Mouse (Mus musculus): ENCODE data around the gene Amdhd1. TPM values are rescaled to one million over a fixed set of nuclear protein-coding genes. Genes with fewer than 3 reads are reported as not detected.
"Not testable (repeated sequence)": the region's sequence is repeated elsewhere in the genome, so short reads cannot be mapped to it uniquely, and the experiment has no call there.

Amdhd1 gene
- polyA plus RNA-seq, 1 experiment = not detected

DNA sequence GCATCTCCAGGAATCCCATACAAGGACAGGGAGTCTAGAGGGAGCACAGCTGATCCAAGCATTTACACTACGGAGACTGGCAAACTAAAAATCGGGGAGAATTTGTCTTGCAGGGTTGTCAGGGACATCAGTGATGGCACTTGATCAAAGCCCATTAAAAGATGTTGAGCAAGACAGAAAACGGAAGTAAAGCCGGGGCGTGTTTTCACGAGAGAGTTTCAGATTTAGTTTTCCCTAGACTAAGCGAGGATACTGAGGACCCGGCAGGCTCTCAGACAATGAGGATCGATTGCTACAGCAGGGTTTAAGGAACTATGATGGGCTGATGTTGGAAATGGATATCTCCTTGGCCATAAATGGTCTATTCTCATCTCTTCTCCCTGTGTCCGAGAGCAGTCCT lies 27.2 kb upstream of the Amdhd1 start:
- TF ChIP-seq CTCF (IDR thresholded peaks at IDR 0.05; ENCODE audit: low read depth, low read length) (no peak), POLR2A (IDR thresholded peaks at IDR 0.05; ENCODE audit: borderline replicate concordance, low read depth, low read length) (no peak)
- Histone ChIP-seq H3K4me3 (ENCODE audit: insufficient read depth, low read length) (no peak overlapping the region), H3K27ac (ENCODE audit: insufficient read depth, low read depth, low read length) (no peak overlapping the region), H3K4me1 (ENCODE audit: control insufficient read depth, insufficient read depth, low read length) (peaks cover 15% of the 10 kb centered on the region)

DNA sequence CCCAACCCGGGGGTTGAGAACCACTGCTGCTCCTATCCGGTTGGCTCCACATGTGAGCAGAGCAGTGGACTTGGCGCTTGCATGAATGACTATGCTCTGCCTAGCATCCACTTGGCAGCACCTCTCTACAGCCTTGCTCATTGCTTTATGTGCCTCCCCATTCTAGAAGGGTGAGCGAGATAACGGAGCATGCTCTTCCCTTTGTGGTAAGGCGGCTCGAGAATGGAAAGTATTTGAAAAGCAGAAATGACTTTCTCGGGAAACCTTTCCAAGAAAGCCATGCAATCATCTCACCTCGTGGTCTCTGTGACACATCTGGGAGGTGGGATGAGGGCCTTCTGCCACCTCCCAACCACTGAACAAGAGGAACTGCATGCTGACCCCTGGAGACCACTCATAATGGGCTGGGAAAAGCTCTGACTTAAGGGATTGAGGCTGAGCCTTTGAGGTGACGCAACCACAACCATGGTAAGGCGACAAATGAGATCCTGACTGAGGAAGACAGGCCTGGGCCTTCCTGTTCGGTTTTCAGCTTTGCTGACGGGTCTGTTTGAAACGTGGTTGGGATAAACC lies 24.8 kb upstream of the Amdhd1 start:
- Histone ChIP-seq H3K4me3 (ENCODE audit: insufficient read depth, low read length) (no peak overlapping the region), H3K4me1 (ENCODE audit: control insufficient read depth, insufficient read depth, low read length) (peaks cover 15% of the 10 kb centered on the region), H3K27ac (ENCODE audit: insufficient read depth, low read depth, low read length) (no peak overlapping the region)
- TF ChIP-seq POLR2A (IDR thresholded peaks at IDR 0.05; ENCODE audit: borderline replicate concordance, low read depth, low read length) (no peak), CTCF (IDR thresholded peaks at IDR 0.05; ENCODE audit: low read depth, low read length) (no peak)

DNA sequence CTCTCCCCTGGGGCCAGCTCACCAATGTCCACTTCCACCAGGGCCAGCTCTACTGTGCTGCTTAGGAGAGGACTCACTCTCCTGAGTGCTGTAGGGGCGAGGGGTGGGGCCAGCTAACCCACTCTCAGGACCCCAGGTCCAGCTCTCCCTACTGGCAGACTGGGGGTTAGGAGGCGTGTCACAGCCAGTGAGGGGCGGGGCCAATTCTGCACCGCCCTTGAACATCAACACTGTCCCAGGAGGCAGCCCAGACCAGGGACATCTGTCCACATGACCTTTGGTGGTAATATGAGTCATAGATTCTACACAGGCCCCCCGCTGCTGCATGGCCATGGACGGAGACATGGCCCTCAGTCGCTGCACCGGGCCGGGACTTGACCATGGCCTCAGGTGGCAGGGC lies 20.0 kb upstream of the Amdhd1 start:
- no peak overlapping the region for H3K4me3 ChIP-seq (ENCODE audit: insufficient read depth, low read length)
- H3K27ac ChIP-seq (ENCODE audit: insufficient read depth, low read depth, low read length) = no peak overlapping the region
- H3K4me1 ChIP-seq (ENCODE audit: control insufficient read depth, insufficient read depth, low read length) = peaks cover 5% of the 10 kb centered on the region
- no peak for TF ChIP-seq POLR2A (IDR thresholded peaks at IDR 0.05; ENCODE audit: borderline replicate concordance, low read depth, low read length)
- TF ChIP-seq CTCF (IDR thresholded peaks at IDR 0.05; ENCODE audit: low read depth, low read length) = no peak

DNA sequence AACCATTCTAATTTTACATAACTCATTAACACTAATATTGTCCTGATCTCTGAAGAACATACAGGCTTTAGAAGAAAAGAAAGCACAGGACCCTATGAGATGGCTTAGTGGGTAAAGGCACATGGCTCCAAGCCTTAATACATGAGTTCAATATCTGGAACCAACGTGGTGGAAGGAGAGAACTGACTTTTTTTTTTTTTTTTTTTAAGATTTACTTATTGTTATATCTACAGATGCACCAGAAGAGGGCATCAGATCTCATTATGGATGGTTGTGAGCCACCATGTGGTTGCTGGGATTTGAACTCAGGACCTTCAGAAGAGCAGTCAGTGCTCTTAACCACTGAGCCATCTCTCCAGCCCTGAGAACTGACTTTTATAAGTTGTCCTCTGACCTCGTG lies 18.1 kb upstream of the Amdhd1 start:
- not testable (repeated sequence) for H3K27ac ChIP-seq (ENCODE audit: insufficient read depth, low read depth, low read length); H3K4me3 ChIP-seq (ENCODE audit: insufficient read depth, low read length); H3K4me1 ChIP-seq (ENCODE audit: control insufficient read depth, insufficient read depth, low read length)

DNA sequence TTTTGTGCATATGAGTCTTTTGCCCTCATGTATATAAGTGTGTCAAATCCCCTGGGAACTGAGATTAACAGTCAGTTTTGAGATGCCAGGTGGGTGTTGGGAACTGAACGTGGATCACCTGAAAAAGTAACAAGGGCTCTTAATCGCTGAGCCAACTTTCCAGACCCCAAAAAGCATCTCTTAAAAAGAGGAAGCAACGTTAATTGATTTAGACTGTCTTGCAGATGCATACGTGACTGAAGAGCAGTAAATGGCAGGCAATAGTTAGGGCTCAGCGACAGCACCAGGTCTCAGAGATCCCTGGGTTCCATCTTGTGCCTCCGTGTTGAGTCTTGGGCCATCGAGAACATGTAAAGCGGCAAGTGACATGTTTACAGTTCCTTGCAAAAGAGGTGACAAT lies 12.8 kb upstream of the Amdhd1 start:
- H3K27ac ChIP-seq (ENCODE audit: insufficient read depth, low read depth, low read length) = no peak overlapping the region
- H3K4me1 ChIP-seq (ENCODE audit: control insufficient read depth, insufficient read depth, low read length) = no peaks in the 10 kb centered on the region
- no peak for TF ChIP-seq CTCF (IDR thresholded peaks at IDR 0.05; ENCODE audit: low read depth, low read length)
- TF ChIP-seq POLR2A (IDR thresholded peaks at IDR 0.05; ENCODE audit: borderline replicate concordance, low read depth, low read length) = no peak
- no peak overlapping the region for H3K4me3 ChIP-seq (ENCODE audit: insufficient read depth, low read length)

DNA sequence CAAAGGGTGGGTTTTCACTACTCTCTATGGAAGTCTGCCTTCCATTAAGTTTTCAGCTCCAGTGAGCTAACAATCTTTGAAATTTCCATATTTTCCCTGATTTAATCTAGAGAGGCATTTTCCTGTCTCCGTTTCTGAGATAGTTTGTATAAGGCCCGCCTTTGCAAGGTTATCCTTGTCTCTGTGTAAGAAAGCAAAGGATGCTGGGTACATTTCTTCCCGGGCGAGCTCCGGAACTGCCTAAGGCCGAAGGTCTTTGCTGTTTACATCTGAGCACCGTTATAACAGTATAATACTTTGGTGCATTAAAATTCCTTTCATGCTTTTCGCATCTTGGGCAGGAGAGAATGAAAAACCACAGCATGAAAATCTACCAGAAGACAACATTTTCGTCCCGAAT lies 10.0 kb upstream of the Amdhd1 start:
- H3K4me1 ChIP-seq (ENCODE audit: control insufficient read depth, insufficient read depth, low read length) = no peaks in the 10 kb centered on the region
- H3K4me3 ChIP-seq (ENCODE audit: insufficient read depth, low read length) = no peak overlapping the region
- no peak overlapping the region for H3K27ac ChIP-seq (ENCODE audit: insufficient read depth, low read depth, low read length)
- TF ChIP-seq POLR2A (IDR thresholded peaks at IDR 0.05; ENCODE audit: borderline replicate concordance, low read depth, low read length) (no peak), CTCF (IDR thresholded peaks at IDR 0.05; ENCODE audit: low read depth, low read length) (no peak)

DNA sequence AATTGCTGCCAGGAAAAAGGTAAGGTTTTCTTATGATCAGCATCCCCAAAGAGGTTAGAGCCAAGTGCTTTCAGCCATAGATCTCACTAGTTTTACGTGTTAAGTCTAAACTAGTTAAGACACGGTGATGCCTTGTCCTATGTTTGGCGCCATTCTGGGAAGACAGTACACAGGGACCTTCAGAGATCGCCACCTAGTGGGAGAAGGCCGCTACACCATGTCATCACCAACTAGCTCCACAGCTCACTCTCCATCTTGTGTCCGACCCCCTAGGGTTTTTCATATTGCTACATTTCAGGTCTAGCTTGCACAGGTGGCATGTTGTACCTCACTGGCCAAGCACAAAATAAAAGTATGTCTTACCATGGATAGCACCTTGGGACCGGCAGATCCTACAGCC lies 9.2 kb upstream of the Amdhd1 start:
- Histone ChIP-seq H3K4me3 (ENCODE audit: insufficient read depth, low read length) (no peak overlapping the region), H3K27ac (ENCODE audit: insufficient read depth, low read depth, low read length) (no peak overlapping the region), H3K4me1 (ENCODE audit: control insufficient read depth, insufficient read depth, low read length) (no peaks in the 10 kb centered on the region)
- TF ChIP-seq CTCF (IDR thresholded peaks at IDR 0.05; ENCODE audit: low read depth, low read length) (peak; percentile 71), POLR2A (IDR thresholded peaks at IDR 0.05; ENCODE audit: borderline replicate concordance, low read depth, low read length) (no peak)

DNA sequence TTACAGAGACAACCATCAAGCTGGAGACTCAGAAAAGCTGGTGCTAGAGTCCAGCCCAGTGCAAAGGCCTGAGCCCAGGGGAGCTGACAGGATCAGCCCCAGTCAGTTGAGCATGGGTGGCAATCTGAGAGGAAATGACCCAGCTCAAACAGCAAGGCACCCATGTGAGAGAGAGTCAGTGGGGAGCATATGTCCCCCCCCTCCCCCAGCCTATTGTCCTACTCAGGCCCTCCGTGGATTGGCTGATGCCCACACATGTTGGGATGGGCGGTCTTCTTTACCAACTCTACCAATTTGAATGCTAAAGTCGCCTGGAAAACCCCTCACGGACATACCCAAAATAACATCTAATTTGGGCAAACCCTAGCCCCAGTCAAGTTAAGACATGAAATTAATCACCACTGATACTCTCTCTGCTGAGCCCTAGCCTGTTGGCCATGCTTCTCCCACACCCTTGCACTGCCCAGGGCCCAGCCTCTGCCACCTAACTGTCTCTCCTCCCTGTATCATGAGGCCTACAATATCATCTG lies 8.0 kb upstream of the Amdhd1 start:
- no peak overlapping the region for H3K27ac ChIP-seq (ENCODE audit: insufficient read depth, low read depth, low read length)
- no peak overlapping the region for H3K4me3 ChIP-seq (ENCODE audit: insufficient read depth, low read length)
- H3K4me1 ChIP-seq (ENCODE audit: control insufficient read depth, insufficient read depth, low read length) = no peaks in the 10 kb centered on the region
- no peak for TF ChIP-seq POLR2A (IDR thresholded peaks at IDR 0.05; ENCODE audit: borderline replicate concordance, low read depth, low read length)
- TF ChIP-seq CTCF (IDR thresholded peaks at IDR 0.05; ENCODE audit: low read depth, low read length) = no peak

DNA sequence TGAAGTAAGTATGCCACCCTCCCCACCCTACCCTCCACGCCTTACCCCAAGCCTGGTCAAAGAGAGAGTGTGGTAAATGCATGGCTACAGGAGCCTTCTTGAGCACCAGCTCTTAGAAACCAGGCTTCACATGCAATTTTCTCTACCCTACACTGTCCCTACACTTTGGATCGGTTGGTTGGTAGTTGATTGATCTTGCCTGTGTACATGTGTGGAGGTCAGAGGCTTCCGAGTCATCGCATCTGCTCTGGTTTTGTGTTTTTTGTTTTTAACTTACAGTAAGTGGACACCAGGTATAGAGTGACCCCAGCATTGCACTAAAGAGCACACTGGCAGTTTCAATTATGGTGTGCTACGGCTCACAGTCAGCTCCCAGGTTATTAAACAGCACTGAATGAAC lies 4.3 kb upstream of the Amdhd1 start:
- Histone ChIP-seq H3K4me3 (ENCODE audit: insufficient read depth, low read length) (no peak overlapping the region), H3K4me1 (ENCODE audit: control insufficient read depth, insufficient read depth, low read length) (peaks cover 12% of the 10 kb centered on the region), H3K27ac (ENCODE audit: insufficient read depth, low read depth, low read length) (no peak overlapping the region)
- no peak for TF ChIP-seq CTCF (IDR thresholded peaks at IDR 0.05; ENCODE audit: low read depth, low read length)
- no peak for TF ChIP-seq POLR2A (IDR thresholded peaks at IDR 0.05; ENCODE audit: borderline replicate concordance, low read depth, low read length)

DNA sequence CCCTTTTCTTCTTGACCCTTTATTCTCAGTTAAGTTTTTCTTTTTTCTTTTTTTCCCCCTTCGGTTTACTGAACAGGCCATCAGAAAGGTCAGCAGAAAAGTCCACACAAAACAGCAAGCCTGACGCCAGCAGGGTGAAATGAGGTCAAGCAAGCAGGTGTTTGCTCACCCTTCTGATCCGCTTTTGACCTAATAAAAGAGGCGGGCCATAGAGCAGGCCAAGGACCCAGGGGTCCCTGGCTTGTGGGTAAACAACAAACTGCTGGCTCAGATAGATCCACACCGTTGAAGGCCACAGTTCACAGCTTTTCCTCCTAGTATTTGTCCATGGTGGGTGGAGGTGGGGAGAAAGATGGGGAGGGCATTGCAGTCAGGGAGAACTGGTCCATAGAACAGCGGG lies 3.3 kb upstream of the Amdhd1 start:
- Histone ChIP-seq H3K4me1 (ENCODE audit: control insufficient read depth, insufficient read depth, low read length) (peaks cover 12% of the 10 kb centered on the region), H3K27ac (ENCODE audit: insufficient read depth, low read depth, low read length) (no peak overlapping the region), H3K4me3 (ENCODE audit: insufficient read depth, low read length) (no peak overlapping the region)
- TF ChIP-seq POLR2A (IDR thresholded peaks at IDR 0.05; ENCODE audit: borderline replicate concordance, low read depth, low read length) = no peak
- no peak for TF ChIP-seq CTCF (IDR thresholded peaks at IDR 0.05; ENCODE audit: low read depth, low read length)

DNA sequence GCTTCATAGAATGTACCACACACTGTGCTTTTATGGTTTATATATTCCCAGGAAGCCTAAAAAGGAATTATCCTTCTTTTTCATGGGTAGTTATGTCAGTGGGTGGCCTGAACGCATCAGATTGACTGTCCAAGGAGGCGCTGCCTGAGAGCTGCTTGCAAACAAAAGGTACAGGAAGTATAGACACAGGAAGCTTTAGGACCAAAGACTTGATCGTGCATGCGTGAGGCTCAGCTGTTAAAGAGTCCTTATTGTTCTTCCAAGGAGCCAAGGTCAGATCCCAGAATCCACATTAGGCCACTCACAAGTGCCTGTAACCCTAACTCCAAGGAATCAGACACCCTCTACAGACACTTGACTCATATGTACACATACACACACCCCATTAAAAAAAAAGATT lies 2.5 kb upstream of the Amdhd1 start:
- Histone ChIP-seq H3K4me3 (ENCODE audit: insufficient read depth, low read length) (no peak overlapping the region), H3K27ac (ENCODE audit: insufficient read depth, low read depth, low read length) (no peak overlapping the region), H3K4me1 (ENCODE audit: control insufficient read depth, insufficient read depth, low read length) (peaks cover 12% of the 10 kb centered on the region)
- TF ChIP-seq POLR2A (IDR thresholded peaks at IDR 0.05; ENCODE audit: borderline replicate concordance, low read depth, low read length) (no peak), CTCF (IDR thresholded peaks at IDR 0.05; ENCODE audit: low read depth, low read length) (no peak)

Data from bone marrow macrophage, adult 2 months (primary cell).